Comparison of ENCODE assay signal across 8 mouse cellular contexts in the genomic region with DNA sequence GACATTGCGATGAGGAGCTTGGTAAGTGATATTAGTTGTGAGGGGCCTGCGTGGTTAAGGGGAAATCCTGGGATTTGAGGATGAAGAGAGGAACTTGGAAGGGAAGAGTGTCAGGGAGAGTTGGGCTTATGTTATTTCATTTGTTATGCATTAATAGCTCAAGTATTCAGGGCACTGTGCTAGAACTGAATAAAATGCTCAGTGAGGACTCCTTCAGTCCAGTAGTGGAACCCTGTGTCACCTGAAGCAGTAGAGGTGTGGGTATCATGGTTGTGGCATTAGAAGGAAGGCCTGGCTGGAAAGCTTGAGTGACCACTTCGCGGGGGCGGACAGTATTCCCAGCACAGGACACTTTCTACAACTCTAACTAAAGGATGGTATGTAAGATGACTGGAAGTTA. TPM values are rescaled to one million over a fixed set of nuclear protein-coding genes. Genes with fewer than 3 reads are reported as not detected.
DNase-seq lines count a peak whose midpoint lies in the region; ATAC-seq and TF ChIP-seq lines count a peak whose summit lies in the region.

No protein-coding gene starts in this region.

- peaks cover 17% of the 10 kb centered on the region; the same call in 1 of the 2 replicates for H3K4me1 ChIP-seq in heart, embryonic 10.5 days
- H3K4me1 ChIP-seq in G1E (ENCODE audit: insufficient read depth, low read depth, low read length), result peaks cover 40% of the 10 kb centered on the region
- peaks cover 2% of the 10 kb centered on the region; the same call in 1 of the 2 replicates for H3K4me1 ChIP-seq in hindbrain, embryonic 11.5 days (replicated peaks; ENCODE audit: control insufficient read depth, insufficient read depth, low read length)
- H3K4me1 ChIP-seq in liver, embryonic 13.5 days (replicated peaks), result peaks cover 33% of the 10 kb centered on the region
- H3K4me1 ChIP-seq in stomach, postnatal 0 days (replicated peaks; ENCODE audit: control insufficient read depth, insufficient read depth), result 0 out of 2 replicates have a peak, but pooled peaks cover 2% of the 10 kb centered on the region

- no peak for ATAC-seq in G1E (ENCODE audit: extremely low read depth, insufficient number of reproducible peaks, low FRiP score, poor library complexity, severe bottlenecking)
- ATAC-seq in hindbrain, embryonic 11.5 days (ENCODE audit: low FRiP score), result no peak
- ATAC-seq in liver, embryonic 13.5 days (ENCODE audit: low read depth), result no peak
- no peak for ATAC-seq in stomach, postnatal 0 days (ENCODE audit: low FRiP score, low TSS enrichment)

- H3K9me3 ChIP-seq in heart, embryonic 10.5 days, result no peaks in the 10 kb centered on the region
- H3K9me3 ChIP-seq in G1E (replicated peaks), result no peaks in the 10 kb centered on the region
- H3K9me3 ChIP-seq in hindbrain, embryonic 11.5 days (ENCODE audit: control insufficient read depth, low read length), result no peaks in the 10 kb centered on the region
- H3K9me3 ChIP-seq in liver, embryonic 13.5 days (replicated peaks), result no peaks in the 10 kb centered on the region
- no peaks in the 10 kb centered on the region for H3K9me3 ChIP-seq in stomach, postnatal 0 days (ENCODE audit: control insufficient read depth, low read length)

- H3K9ac ChIP-seq in hindbrain, embryonic 11.5 days (ENCODE audit: low read depth, low read length), result peak overlapping the region; percentile 99
- H3K9ac ChIP-seq in liver, embryonic 13.5 days, result peak overlapping the region; percentile 99
- peak overlapping the region; percentile 97 for H3K9ac ChIP-seq in stomach, postnatal 0 days (ENCODE audit: low read length)

- peak overlapping the region; percentile 99; the same call in 1 of the 2 replicates for H3K27ac ChIP-seq in heart, embryonic 10.5 days
- no peak overlapping the region for H3K27ac ChIP-seq in hindbrain, embryonic 11.5 days (ENCODE audit: low read depth, low read length)
- H3K27ac ChIP-seq in liver, embryonic 13.5 days, result peak overlapping the region; percentile 89
- peak overlapping the region; percentile 96; the same call in 1 of the 2 replicates for H3K27ac ChIP-seq in stomach, postnatal 0 days (replicated peaks)

- intact Hi-C loops in heart, postnatal 36 days (cut with DNase I), result loop anchor here (5.0 to 10.0 kb wide), 2 partner anchors 109 to 176 kb away; a partner anchor contains a TSS

- no peak for TF ChIP-seq EP300 in stomach, postnatal 0 days (optimal IDR thresholded peaks at IDR 0.05)

- H3K4me2 ChIP-seq in hindbrain, embryonic 11.5 days (replicated peaks; ENCODE audit: low read depth, low read length), result peak overlapping the region; percentile 88
- peak overlapping the region; percentile 91 for H3K4me2 ChIP-seq in liver, embryonic 13.5 days
- H3K4me2 ChIP-seq in stomach, postnatal 0 days (replicated peaks; ENCODE audit: low read depth), result peak overlapping the region; percentile 77

- peak; percentile 60 for DNase-seq in heart, embryonic 10.5 days (ENCODE audit: low spot score)
- DNase-seq in heart, postnatal 36 days, result no peak
- no peak for DNase-seq in G1E (ENCODE audit: low spot score)
- no peak for DNase-seq in hindbrain, embryonic 11.5 days (ENCODE audit: low spot score)
- no peak for DNase-seq in liver, embryonic 13.5 days
- no peak for DNase-seq in stomach, postnatal 0 days (ENCODE audit: low spot score)
- DNase-seq in left cerebral cortex, adult 11 months (ENCODE audit: low spot score), result no peak
- no peak for DNase-seq in urinary bladder, postnatal 14 days (ENCODE audit: low spot score)

- H3K4me3 ChIP-seq in heart, embryonic 10.5 days, result peak overlapping the region; percentile 100
- peak overlapping the region; percentile 99 for H3K4me3 ChIP-seq in G1E (ENCODE audit: low read depth, low read length)
- H3K4me3 ChIP-seq in hindbrain, embryonic 11.5 days (ENCODE audit: low read depth, low read length), result peak overlapping the region; percentile 98
- peak overlapping the region; percentile 100 for H3K4me3 ChIP-seq in liver, embryonic 13.5 days (replicated peaks)
- H3K4me3 ChIP-seq in stomach, postnatal 0 days (ENCODE audit: low read depth, low read length), result peak overlapping the region; percentile 98

- peaks cover 12% of the 10 kb centered on the region for H3K36me3 ChIP-seq in heart, embryonic 10.5 days
- H3K36me3 ChIP-seq in G1E (replicated peaks), result peaks cover 20% of the 10 kb centered on the region
- no peaks in the 10 kb centered on the region for H3K36me3 ChIP-seq in hindbrain, embryonic 11.5 days (ENCODE audit: control insufficient read depth, insufficient read depth, low read length)
- peaks cover 10% of the 10 kb centered on the region for H3K36me3 ChIP-seq in liver, embryonic 13.5 days
- no peaks in the 10 kb centered on the region for H3K36me3 ChIP-seq in stomach, postnatal 0 days (ENCODE audit: control insufficient read depth, insufficient read depth, low read length)

- WGBS in heart, embryonic 10.5 days, result 27% methylated on average over 5 of the region's 5 CpGs
- 29% methylated on average over 5 of the region's 5 CpGs for WGBS in hindbrain, embryonic 11.5 days
- WGBS in liver, embryonic 13.5 days (ENCODE audit: insufficient replicate concordance), result 30% methylated on average over 5 of the region's 5 CpGs
- WGBS in stomach, postnatal 0 days, result 30% methylated on average over 5 of the region's 5 CpGs

- TF ChIP-seq CTCF in G1E (IDR thresholded peaks at IDR 0.05; ENCODE audit: low read depth, low read length), result no peak
- TF ChIP-seq CTCF in stomach, postnatal 0 days (IDR thresholded peaks at IDR 0.05; ENCODE audit: low read depth), result no peak

- no peaks in the 10 kb centered on the region for H3K27me3 ChIP-seq in heart, embryonic 10.5 days (ENCODE audit: insufficient read depth, poor library complexity, severe bottlenecking)
- H3K27me3 ChIP-seq in G1E (ENCODE audit: insufficient read depth, low read length), result no peaks in the 10 kb centered on the region
- H3K27me3 ChIP-seq in hindbrain, embryonic 11.5 days (ENCODE audit: control insufficient read depth, insufficient read depth, low read length), result no peaks in the 10 kb centered on the region
- no peaks in the 10 kb centered on the region for H3K27me3 ChIP-seq in liver, embryonic 13.5 days
- H3K27me3 ChIP-seq in stomach, postnatal 0 days (ENCODE audit: control insufficient read depth, insufficient read depth, low read length), result no peaks in the 10 kb centered on the region

RNA-seq across cellular contexts. Expression of a gene that starts 1.8 kb away (rescaled TPM):
- 19.0 and 22.2 TPM in 2 replicates for polyA plus RNA-seq in heart, embryonic 10.5 days (2016; fragmentation: Nextera tagmentation; extraction: Ambion mirVana)
- total RNA-seq in heart, postnatal 36 days (2021), result 10 to 100 TPM; 15.8 to 16.1 TPM
- 188 and 278 TPM in 2 replicates for total RNA-seq in G1E (2014; fragmentation: Nextera tagmentation)
- 93.7 and 103 TPM in 2 replicates for total RNA-seq in G1E (2017)
- polyA plus RNA-seq in G1E (2012), result 7.7 and 7.9 TPM in 2 replicates
- 23.7 and 35.8 TPM in 2 replicates for polyA plus RNA-seq in hindbrain, embryonic 11.5 days (2014; fragmentation: Nextera tagmentation; extraction: Ambion mirVana)
- 7.2 and 7.6 TPM in 2 replicates for polyA plus RNA-seq in liver, embryonic 13.5 days (2015; fragmentation: Nextera tagmentation; extraction: Ambion mirVana)
- polyA plus RNA-seq in stomach, postnatal 0 days (2015; fragmentation: Nextera tagmentation; extraction: Ambion mirVana), result 7.3 and 7.5 TPM in 2 replicates
